Mouse (Mus musculus) activated CD4-positive, CD25-positive, alpha-beta regulatory T cell, adult 9 weeks (primary cell): ENCODE data around the gene Arl6ip4. TPM values are rescaled to one million over a fixed set of nuclear protein-coding genes. Genes with fewer than 3 reads are reported as not detected.

ENCODE experiments used
- polyA plus RNA-seq: library from polyadenylated mRNA; unstranded; fragments of 100-300 nt; shearing (Covaris generic); gene quantifications from one replicate; pipeline ENCODE4 v1.2.1, GENCODE M21; 2017

Arl6ip4 gene
- polyA plus RNA-seq = 100 TPM

DNA sequence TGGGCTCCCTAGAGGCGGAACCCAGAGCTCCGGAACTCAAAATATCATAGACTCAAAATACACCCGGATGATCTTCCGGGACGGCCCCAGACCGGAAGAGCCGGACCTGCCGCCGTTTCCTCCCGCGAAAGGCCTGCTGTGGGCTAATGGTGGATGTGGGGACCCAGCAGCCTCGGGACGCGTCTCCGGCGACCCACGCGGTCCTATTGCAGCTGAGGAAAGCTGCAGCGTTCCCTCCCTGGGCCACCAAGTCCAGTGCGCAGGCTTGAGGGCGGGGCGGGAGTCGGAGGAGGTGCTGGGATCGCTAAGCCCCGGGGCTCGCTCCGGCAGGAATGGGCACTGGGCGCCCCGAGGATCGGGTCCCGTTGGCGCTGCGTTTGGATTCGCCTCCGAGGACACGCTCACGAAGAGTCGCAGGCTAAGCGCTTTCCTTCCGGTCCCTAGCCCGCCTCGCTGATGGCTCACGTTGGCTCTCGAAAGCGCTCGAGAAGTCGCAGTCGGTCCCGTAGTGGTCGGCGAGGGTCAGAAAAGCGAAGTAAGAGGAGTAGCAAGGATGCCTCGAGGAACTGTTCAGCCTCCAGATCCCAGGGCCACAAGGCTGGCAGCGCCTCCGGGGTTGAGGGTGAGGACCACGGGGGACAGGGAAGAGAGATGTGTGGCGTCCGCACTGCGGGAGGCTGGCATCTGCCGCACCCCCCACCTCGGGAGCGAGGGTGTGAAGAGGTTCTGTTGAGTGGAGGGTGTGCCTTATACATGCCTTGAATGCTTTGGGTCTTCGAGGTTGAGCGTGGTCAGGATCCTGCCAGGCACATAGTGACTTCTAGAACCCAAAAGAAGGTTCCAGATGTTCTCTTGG is at the start of gene Arl6ip4:
Gene Arl6ip4 (plus strand): TSS at position 100 of the 856 bp plus-strand sequence.

DNA sequence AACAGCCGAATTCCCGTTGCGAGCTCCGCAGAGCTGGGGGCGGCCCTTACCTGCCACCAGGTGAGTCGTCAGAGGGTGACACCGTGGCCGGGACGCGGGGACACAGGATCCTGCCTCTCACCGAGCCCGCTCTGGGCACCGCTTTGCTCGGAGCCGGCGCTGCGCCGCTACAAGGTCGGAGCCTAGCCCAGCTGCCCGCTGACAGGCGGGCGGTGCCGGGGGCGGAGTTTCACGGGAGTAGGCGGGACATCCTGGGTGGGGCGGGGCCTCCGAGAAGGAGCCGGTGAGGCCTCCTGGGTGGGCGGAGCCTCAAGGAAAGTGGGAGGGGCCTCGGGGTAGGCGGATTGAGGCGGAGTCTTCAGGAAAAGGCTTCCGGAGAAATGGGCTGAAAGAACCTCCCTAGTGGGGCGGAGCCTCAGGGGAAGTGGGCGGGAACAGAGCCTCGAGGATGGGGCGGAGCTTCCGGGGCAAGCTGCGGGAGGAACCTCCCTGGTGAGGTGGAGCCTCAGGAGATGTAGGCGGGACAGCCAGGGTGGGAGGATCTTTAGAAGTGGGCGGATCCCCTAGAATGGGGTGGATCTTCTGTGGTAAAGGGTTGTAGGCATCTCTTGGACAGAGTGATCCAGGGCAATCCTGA is 20.2 kb upstream of the Arl6ip4 start, which contains the start of gene Abcb9:
Gene Abcb9 (minus strand): TSS at position 203 of the 637 bp plus-strand sequence.

DNA sequence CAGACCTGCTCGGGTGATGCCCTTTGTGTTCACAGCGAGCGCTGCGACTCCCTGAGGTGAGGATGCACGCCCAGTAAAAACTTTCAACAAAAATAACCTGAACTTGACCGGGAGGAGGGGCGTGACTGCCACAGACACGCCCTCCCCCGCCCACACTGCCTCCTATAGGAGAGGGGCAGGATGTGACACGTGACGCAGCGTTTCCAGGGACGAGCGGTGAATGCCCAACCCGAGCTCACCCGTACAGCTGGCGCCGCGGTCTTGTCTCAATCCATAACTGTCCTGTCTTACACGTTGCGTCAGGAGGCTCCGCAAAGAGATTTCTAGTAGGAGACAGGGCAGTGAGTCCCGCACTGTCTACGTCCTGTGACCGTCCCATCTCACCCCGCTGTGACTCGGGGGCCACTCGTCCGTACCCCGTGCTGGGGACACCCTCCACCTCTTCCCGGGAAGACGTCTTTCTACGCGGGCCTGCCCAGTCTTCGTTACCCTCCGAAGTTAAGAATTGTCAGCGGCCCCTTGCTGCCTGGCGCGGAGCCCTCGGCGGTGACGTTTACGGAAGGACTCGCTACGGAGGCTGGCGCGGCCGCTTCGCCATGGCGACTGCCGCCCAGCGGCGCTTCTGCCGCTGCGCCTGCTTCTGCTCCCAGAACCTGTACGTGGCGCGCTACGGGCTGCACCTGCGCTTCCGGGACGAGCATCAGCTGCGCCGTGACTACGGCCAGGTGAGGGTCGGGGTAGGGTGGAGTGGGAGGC is 4.0 kb upstream of the Arl6ip4 start, which contains the start of gene Ogfod2:
Gene Ogfod2 (plus strand): TSS at position 556 of the 756 bp plus-strand sequence.

Other genes with a start within 250 kb of the Arl6ip4 start
- gene Hcar1, start 236.1 kb upstream of the Arl6ip4 start, polyA plus RNA-seq = not detected
- gene Denr, start 208.9 kb upstream of the Arl6ip4 start, polyA plus RNA-seq = 103 TPM
- gene Gm43518, start 188.7 kb upstream of the Arl6ip4 start, polyA plus RNA-seq = 4.5 TPM
- 5.7 TPM for gene Ccdc62, start 185.4 kb upstream of the Arl6ip4 start, polyA plus RNA-seq
- gene Hip1r, start 142.5 kb upstream of the Arl6ip4 start, polyA plus RNA-seq = 93.5 TPM
- 52.0 TPM for gene Vps37b, start 83.8 kb upstream of the Arl6ip4 start, polyA plus RNA-seq
- gene Abcb9, start 20.3 kb upstream of the Arl6ip4 start, polyA plus RNA-seq = 57.0 TPM
- gene Ogfod2, start 3.8 kb upstream of the Arl6ip4 start, polyA plus RNA-seq = 33.1 TPM
- 9.1 TPM for gene Pitpnm2, start 133.7 kb downstream of the Arl6ip4 start, polyA plus RNA-seq
- gene Mphosph9, start 211.9 kb downstream of the Arl6ip4 start, polyA plus RNA-seq = 20.7 TPM
- gene 2810006K23Rik, start 212.0 kb downstream of the Arl6ip4 start, polyA plus RNA-seq = 15.4 TPM
- gene Cdk2ap1, start 247.0 kb downstream of the Arl6ip4 start, polyA plus RNA-seq = 8.0 TPM